ENCODE assay signal across 9 mouse cellular contexts in the genomic region with DNA sequence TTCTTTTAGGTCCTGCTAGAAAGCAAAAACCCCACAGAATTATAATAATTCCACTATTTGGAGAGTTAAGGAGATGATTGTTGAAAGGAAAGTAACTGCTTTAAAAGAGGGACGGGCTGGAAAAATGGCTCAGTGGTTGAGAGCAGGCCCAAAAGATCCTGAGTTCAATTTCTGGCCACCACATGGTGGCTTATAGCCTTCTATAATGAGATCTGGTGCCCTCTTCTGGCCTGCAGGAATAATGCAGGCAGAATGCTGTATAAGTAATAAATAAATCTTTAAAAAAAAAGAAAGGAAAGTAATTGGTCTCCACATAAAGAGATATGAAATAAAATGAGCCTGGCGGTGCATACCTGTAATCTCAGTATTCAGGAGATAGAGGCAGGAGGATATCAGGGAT. TPM values are rescaled to one million over a fixed set of nuclear protein-coding genes. Genes with fewer than 3 reads are reported as not detected.
A peak's percentile ranks its signal among the peaks of the same experiment; 100 is the strongest.
DNase-seq lines count a peak whose midpoint lies in the region; ATAC-seq and TF ChIP-seq lines count a peak whose summit lies in the region.
"Had no signal": no experiment of that assay in that cellular context is flagged by ENCODE, and none has a peak within 500 bp of the region (broad histone marks: within the 10 kb centered on the region; RNA-seq: fewer than 3 reads in every experiment).

No protein-coding gene starts in this region.

- H3K36me3 ChIP-seq in midbrain, embryonic 10.5 days, result 0 out of 2 replicates have a peak, but pooled peaks cover 6% of the 10 kb centered on the region
- H3K36me3 ChIP-seq in midbrain, embryonic 15.5 days (replicated peaks), result no peaks in the 10 kb centered on the region
- no peaks in the 10 kb centered on the region for H3K36me3 ChIP-seq in lung, postnatal 0 days (ENCODE audit: insufficient read depth, low read length)
- H3K36me3 ChIP-seq in stomach, postnatal 0 days (ENCODE audit: control insufficient read depth, insufficient read depth, low read length), result no peaks in the 10 kb centered on the region
- H3K36me3 ChIP-seq: neural tube, embryonic 12.5 days had no signal

- H3K27me3 ChIP-seq in midbrain, embryonic 10.5 days (ENCODE audit: low read depth, poor library complexity, severe bottlenecking), result peaks cover 9% of the 10 kb centered on the region; the same call in 1 of the 2 replicates
- no peaks in the 10 kb centered on the region for H3K27me3 ChIP-seq in midbrain, embryonic 15.5 days (replicated peaks)
- H3K27me3 ChIP-seq in lung, postnatal 0 days (replicated peaks; ENCODE audit: insufficient read depth, low read length), result no peaks in the 10 kb centered on the region
- no peaks in the 10 kb centered on the region for H3K27me3 ChIP-seq in stomach, postnatal 0 days (ENCODE audit: control insufficient read depth, insufficient read depth, low read length)
- H3K27me3 ChIP-seq: neural tube, embryonic 12.5 days had no signal

- no peak for TF ChIP-seq EP300 in lung, postnatal 0 days (IDR thresholded peaks at IDR 0.05)
- no peak for TF ChIP-seq EP300 in stomach, postnatal 0 days (optimal IDR thresholded peaks at IDR 0.05)

- peak; percentile 73 for TF ChIP-seq CTCF in lung, postnatal 0 days (IDR thresholded peaks at IDR 0.05)
- TF ChIP-seq CTCF in stomach, postnatal 0 days (IDR thresholded peaks at IDR 0.05; ENCODE audit: low read depth), result peak; percentile 78

- peaks cover 12% of the 10 kb centered on the region for H3K4me1 ChIP-seq in midbrain, embryonic 10.5 days
- peaks cover 4% of the 10 kb centered on the region for H3K4me1 ChIP-seq in midbrain, embryonic 15.5 days
- no peaks in the 10 kb centered on the region for H3K4me1 ChIP-seq in lung, postnatal 0 days (ENCODE audit: insufficient read depth, low read depth, low read length)
- H3K4me1 ChIP-seq in stomach, postnatal 0 days (replicated peaks; ENCODE audit: control insufficient read depth, insufficient read depth), result no peaks in the 10 kb centered on the region
- H3K4me1 ChIP-seq: neural tube, embryonic 12.5 days had no signal

- H3K27ac ChIP-seq in midbrain, embryonic 10.5 days (replicated peaks), result no peak overlapping the region
- no peak overlapping the region for H3K27ac ChIP-seq in midbrain, embryonic 15.5 days
- no peak overlapping the region for H3K27ac ChIP-seq in lung, postnatal 0 days (ENCODE audit: low read length)
- no peak overlapping the region for H3K27ac ChIP-seq in stomach, postnatal 0 days (replicated peaks)
- H3K27ac ChIP-seq: neural tube, embryonic 12.5 days had no signal

- no peaks in the 10 kb centered on the region for H3K9me3 ChIP-seq in midbrain, embryonic 10.5 days (replicated peaks)
- no peaks in the 10 kb centered on the region for H3K9me3 ChIP-seq in midbrain, embryonic 15.5 days
- no peaks in the 10 kb centered on the region for H3K9me3 ChIP-seq in lung, postnatal 0 days (ENCODE audit: low read length)
- no peaks in the 10 kb centered on the region for H3K9me3 ChIP-seq in stomach, postnatal 0 days (ENCODE audit: control insufficient read depth, low read length)
- H3K9me3 ChIP-seq: neural tube, embryonic 12.5 days had no signal

- H3K4me2 ChIP-seq in midbrain, embryonic 15.5 days, result no peak overlapping the region
- no peak overlapping the region for H3K4me2 ChIP-seq in lung, postnatal 0 days (replicated peaks; ENCODE audit: low read depth, low read length)
- no peak overlapping the region for H3K4me2 ChIP-seq in stomach, postnatal 0 days (replicated peaks; ENCODE audit: low read depth)

- no peak overlapping the region for H3K9ac ChIP-seq in midbrain, embryonic 15.5 days
- no peak overlapping the region for H3K9ac ChIP-seq in lung, postnatal 0 days (replicated peaks; ENCODE audit: low read depth)
- H3K9ac ChIP-seq in stomach, postnatal 0 days (ENCODE audit: low read length), result no peak overlapping the region
- H3K9ac ChIP-seq: neural tube, embryonic 12.5 days had no signal

- no peak overlapping the region for H3K4me3 ChIP-seq in midbrain, embryonic 10.5 days
- no peak overlapping the region for H3K4me3 ChIP-seq in midbrain, embryonic 15.5 days
- H3K4me3 ChIP-seq in lung, postnatal 0 days (ENCODE audit: low read depth, low read length), result no peak overlapping the region
- no peak overlapping the region for H3K4me3 ChIP-seq in stomach, postnatal 0 days (ENCODE audit: low read depth, low read length)
- H3K4me3 ChIP-seq: neural tube, embryonic 12.5 days had no signal

- peak; percentile 17 for DNase-seq in adrenal gland, adult 2 months
- no peak for DNase-seq in adrenal gland, adult 8-10 months
- DNase-seq in midbrain, embryonic 10.5 days (ENCODE audit: low spot score), result peak; percentile 18
- peak; percentile 46 for DNase-seq in cerebellum, adult 8-10 months
- DNase-seq in induced T-regulatory cell, adult 2 months (ENCODE audit: low read depth), result peak; percentile 79
- peak; percentile 67 for DNase-seq in lung, postnatal 0 days (ENCODE audit: low spot score)
- peak; percentile 33 for DNase-seq in stomach, postnatal 0 days (ENCODE audit: low spot score)

- 23% methylated on average over 2 of the region's 2 CpGs for WGBS in midbrain, embryonic 10.5 days
- 27% methylated on average over 2 of the region's 2 CpGs for WGBS in midbrain, embryonic 15.5 days
- WGBS in lung, postnatal 0 days, result 45% methylated on average over 2 of the region's 2 CpGs
- 29% methylated on average over 2 of the region's 2 CpGs for WGBS in stomach, postnatal 0 days

- no peak for ATAC-seq in midbrain, embryonic 15.5 days (replicated peaks)
- ATAC-seq in lung, postnatal 0 days, result no peak
- no peak for ATAC-seq in stomach, postnatal 0 days (ENCODE audit: low FRiP score, low TSS enrichment)

RNA-seq across cellular contexts. Expression of a gene that starts 1.5 kb away (rescaled TPM):
- total RNA-seq in adrenal gland, adult 2 months (2021), result 10 to 100 TPM; 48.9 to 66.5 TPM
- 1.6 and 2.5 TPM in 2 replicates for polyA plus RNA-seq in adrenal gland, adult 2 months (2012; rRNA removed)
- 10 to 100 TPM; 54.0 to 65.9 (median 59.2) TPM for total RNA-seq in adrenal gland, adult 8-10 months (2022)
- polyA plus RNA-seq in midbrain, embryonic 10.5 days (2016; fragmentation: Nextera tagmentation; extraction: Ambion mirVana), result 43.9 and 47.3 TPM in 2 replicates
- polyA plus RNA-seq in midbrain, embryonic 15.5 days (2015; fragmentation: Nextera tagmentation; extraction: Ambion mirVana), result 19.0 and 19.4 TPM in 2 replicates
- 27.8 and 39.2 TPM in 2 replicates for polyA plus RNA-seq in lung, postnatal 0 days (2015; fragmentation: Nextera tagmentation; extraction: Ambion mirVana)
- polyA plus RNA-seq in stomach, postnatal 0 days (2015; fragmentation: Nextera tagmentation; extraction: Ambion mirVana), result 43.7 and 45.3 TPM in 2 replicates

RNA-seq across cellular contexts. Expression of a gene that starts 2.3 kb away (rescaled TPM):
- 100 to 1,000 TPM; 536 to 642 TPM for total RNA-seq in adrenal gland, adult 2 months (2021)
- polyA plus RNA-seq in adrenal gland, adult 2 months (2012; rRNA removed), result 36.1 and 39.5 TPM in 2 replicates
- 100 to 1,000 TPM; 194 to 365 (median 289) TPM for total RNA-seq in adrenal gland, adult 8-10 months (2022)
- 273 and 288 TPM in 2 replicates for polyA plus RNA-seq in midbrain, embryonic 10.5 days (2016; fragmentation: Nextera tagmentation; extraction: Ambion mirVana)
- 354 and 372 TPM in 2 replicates for polyA plus RNA-seq in midbrain, embryonic 15.5 days (2015; fragmentation: Nextera tagmentation; extraction: Ambion mirVana)
- 260 and 297 TPM in 2 replicates for polyA plus RNA-seq in lung, postnatal 0 days (2015; fragmentation: Nextera tagmentation; extraction: Ambion mirVana)
- polyA plus RNA-seq in stomach, postnatal 0 days (2015; fragmentation: Nextera tagmentation; extraction: Ambion mirVana), result 559 and 583 TPM in 2 replicates

RNA-seq across cellular contexts. Expression of a gene that starts 13.9 kb away (rescaled TPM):
- total RNA-seq in adrenal gland, adult 2 months (2021), result 10 to 100 TPM; 34.1 to 42.6 TPM
- polyA plus RNA-seq in adrenal gland, adult 2 months (2012; rRNA removed), result 1.4 and 2.1 TPM in 2 replicates
- 10 to 100 TPM; 38.9 to 47.4 (median 44.8) TPM for total RNA-seq in adrenal gland, adult 8-10 months (2022)
- 19.7 and 22.6 TPM in 2 replicates for polyA plus RNA-seq in midbrain, embryonic 10.5 days (2016; fragmentation: Nextera tagmentation; extraction: Ambion mirVana)
- polyA plus RNA-seq in midbrain, embryonic 15.5 days (2015; fragmentation: Nextera tagmentation; extraction: Ambion mirVana), result 15.0 and 16.3 TPM in 2 replicates
- 20.5 and 23.7 TPM in 2 replicates for polyA plus RNA-seq in lung, postnatal 0 days (2015; fragmentation: Nextera tagmentation; extraction: Ambion mirVana)
- polyA plus RNA-seq in stomach, postnatal 0 days (2015; fragmentation: Nextera tagmentation; extraction: Ambion mirVana), result 11.4 and 11.6 TPM in 2 replicates
